Mouse (Mus musculus) lung, postnatal 0 days (tissue): Measurements from ENCODE around the gene Pgrmc2. TPM values are rescaled to one million over a fixed set of nuclear protein-coding genes. Genes with fewer than 3 reads are reported as not detected.

Source experiments
- ATAC-seq: fragments of 200-750 bp; cut with Nextera tagmentation; 2 replicates; pipeline ENCODE4 v1.8.0; 2017; ENCODE audit warnings: moderate library complexity
- DNase-seq: peaks from one replicate; pipeline ENCODE4 v3.0.0-alpha.2; 2016; ENCODE audit warnings: low spot score
- H3K27ac ChIP-seq: fragments of 300-500 bp; sonication (generic); 2 replicates; pipeline ENCODE4 v1.5.1; 2014; ENCODE audit warnings: antibody characterized with exemption, mild to moderate bottlenecking, low read length, mixed read lengths
- H3K27me3 ChIP-seq: fragments of 300-500 bp; sonication (generic); replicated peaks from 2 replicates; pipeline ENCODE4 v1.6.1; 2014; ENCODE audit warnings: low read length, mixed read lengths; ENCODE audit not compliant: insufficient read depth
- H3K36me3 ChIP-seq: fragments of 300-500 bp; sonication (generic); 2 replicates; pipeline ENCODE4 v1.6.1; 2014; ENCODE audit warnings: low read length, mixed read lengths; ENCODE audit not compliant: insufficient read depth
- H3K4me1 ChIP-seq: fragments of 300-500 bp; sonication (generic); 2 replicates; pipeline ENCODE4 v1.6.1; 2014; ENCODE audit warnings: antibody characterized with exemption, low read depth, low read length, mixed read lengths; ENCODE audit not compliant: insufficient read depth
- H3K4me2 ChIP-seq: fragments of 300-500 bp; sonication (generic); replicated peaks from 2 replicates; pipeline ENCODE4 v1.6.1; 2014; ENCODE audit warnings: low read depth, mild to moderate bottlenecking, low read length, moderate library complexity, mixed read lengths
- H3K4me3 ChIP-seq: fragments of 300-500 bp; sonication (generic); 2 replicates; pipeline ENCODE4 v1.5.1; 2014; ENCODE audit warnings: low read depth, low read length
- H3K9ac ChIP-seq: fragments of 300-500 bp; sonication (generic); replicated peaks from 2 replicates; pipeline ENCODE4 v1.6.1; 2014; ENCODE audit warnings: low read depth, mild to moderate bottlenecking
- H3K9me3 ChIP-seq: fragments of 300-500 bp; sonication (generic); 2 replicates; pipeline ENCODE4 v1.6.1; 2016; ENCODE audit warnings: low read length, mixed read lengths
- CTCF ChIP-seq: IDR thresholded peaks from 2 replicates; pipeline ENCODE4 v1.5.1; 2016; ENCODE audit warnings: antibody characterized with exemption, mild to moderate bottlenecking
- EP300 ChIP-seq: IDR thresholded peaks from 2 replicates; pipeline ENCODE4 v1.6.1; 2016; ENCODE audit warnings: antibody characterized with exemption, mild to moderate bottlenecking, control low read depth
- WGBS: fragments of 180-500 bp; shearing (Covaris S2); extraction: QIAGEN DNeasy Blood & Tissue Kit; methylation state at CpG from one replicate; pipeline ENCODE4 v1.1.7; 2014; 5-methylcytosine and 5-hydroxymethylcytosine counted together
- polyA plus RNA-seq: library from polyadenylated mRNA; unstranded; fragments of >200 nt; fragmentation: Nextera tagmentation; extraction: Ambion mirVana; gene quantifications from 2 replicates; pipeline ENCODE4 v1.2.1, GENCODE M21; 2015

Pgrmc2 gene
- polyA plus RNA-seq, 1 experiment from 2014 or later: 22.1 TPM

- 8% methylated on average over 6 of the region's 6 CpGs for WGBS
- Histone ChIP-seq H3K9ac (no peak overlapping the region), H3K36me3 (no peaks in the 10 kb centered on the region), H3K27me3 (no peaks in the 10 kb centered on the region), H3K4me1 (peaks cover 9% of the 10 kb centered on the region; the same call in 1 of the 2 replicates), H3K4me2 (peak overlapping the region; percentile 28; the same call in 1 of the 2 replicates), H3K4me3 (no peak overlapping the region), H3K27ac (no peak overlapping the region), H3K9me3 (no peaks in the 10 kb centered on the region)
- TF ChIP-seq CTCF (no peak), EP300 (no peak)
- peak; percentile 35 for ATAC-seq
- peak; percentile 33 for DNase-seq
Measured at GRCm38 (mm10) chr3:41108306-41108785, 25.5 kb upstream of the Pgrmc2 start.

GRCm38 (mm10) chr3:41107600-41108305, 24.9 kb upstream of the Pgrmc2 start:
- no peak overlapping the region for H3K4me3 ChIP-seq
- peaks cover 9% of the 10 kb centered on the region; the same call in 1 of the 2 replicates for H3K4me1 ChIP-seq
- no peaks in the 10 kb centered on the region for H3K9me3 ChIP-seq
- no peak overlapping the region for H3K27ac ChIP-seq
- peak; percentile 62 for ATAC-seq
- 20% methylated on average over 14 of the region's 14 CpGs for WGBS
- DNase-seq: peak; percentile 13
- H3K4me2 ChIP-seq: peak overlapping the region; percentile 28; the same call in 1 of the 2 replicates
- H3K36me3 ChIP-seq: no peaks in the 10 kb centered on the region
- H3K9ac ChIP-seq: no peak overlapping the region
- no peaks in the 10 kb centered on the region for H3K27me3 ChIP-seq
- TF ChIP-seq EP300 (no peak), CTCF (no peak)

GRCm38 (mm10) chr3:41101905-41102304, 19.1 kb upstream of the Pgrmc2 start:
- TF ChIP-seq CTCF: no peak
- no peak for TF ChIP-seq EP300
- no peak overlapping the region for H3K4me2 ChIP-seq
- no peak overlapping the region for H3K27ac ChIP-seq
- no peaks in the 10 kb centered on the region for H3K9me3 ChIP-seq
- no peaks in the 10 kb centered on the region for H3K36me3 ChIP-seq
- no peak overlapping the region for H3K9ac ChIP-seq
- H3K4me3 ChIP-seq: no peak overlapping the region
- H3K4me1 ChIP-seq: no peaks in the 10 kb centered on the region
- 60% methylated on average over 9 of the region's 9 CpGs for WGBS
- DNase-seq: no peak
- no peaks in the 10 kb centered on the region for H3K27me3 ChIP-seq
- no peak for ATAC-seq

GRCm38 (mm10) chr3:41100157-41100556, 17.3 kb upstream of the Pgrmc2 start:
- H3K4me2 ChIP-seq: no peak overlapping the region
- no peaks in the 10 kb centered on the region for H3K27me3 ChIP-seq
- TF ChIP-seq CTCF (no peak), EP300 (no peak)
- H3K27ac ChIP-seq: no peak overlapping the region
- no peak for ATAC-seq
- WGBS: 27% methylated on average over 2 of the region's 2 CpGs
- no peak overlapping the region for H3K9ac ChIP-seq
- H3K36me3 ChIP-seq: no peaks in the 10 kb centered on the region
- no peaks in the 10 kb centered on the region for H3K4me1 ChIP-seq
- H3K9me3 ChIP-seq: no peaks in the 10 kb centered on the region
- no peak overlapping the region for H3K4me3 ChIP-seq
- no peak for DNase-seq

- Histone ChIP-seq H3K4me2 (no peak overlapping the region), H3K4me3 (no peak overlapping the region), H3K9me3 (no peaks in the 10 kb centered on the region), H3K4me1 (no peaks in the 10 kb centered on the region), H3K27me3 (no peaks in the 10 kb centered on the region), H3K36me3 (no peaks in the 10 kb centered on the region), H3K27ac (no peak overlapping the region), H3K9ac (no peak overlapping the region)
- 69% methylated on average over 1 of the region's 1 CpGs for WGBS
- TF ChIP-seq EP300: no peak
- TF ChIP-seq CTCF: no peak
- ATAC-seq: no peak
- DNase-seq: no peak
Measured at GRCm38 (mm10) chr3:41099672-41100071, 16.8 kb upstream of the Pgrmc2 start.

- Histone ChIP-seq H3K9me3 (no peaks in the 10 kb centered on the region), H3K4me3 (no peak overlapping the region), H3K27me3 (no peaks in the 10 kb centered on the region), H3K9ac (no peak overlapping the region), H3K27ac (no peak overlapping the region), H3K4me1 (no peaks in the 10 kb centered on the region), H3K4me2 (no peak overlapping the region), H3K36me3 (no peaks in the 10 kb centered on the region)
- no peak for DNase-seq
- no peak for TF ChIP-seq EP300
- TF ChIP-seq CTCF: no peak
- 77% methylated on average over 2 of the region's 2 CpGs for WGBS
- ATAC-seq: no peak
Measured at GRCm38 (mm10) chr3:41093210-41093609, 10.4 kb upstream of the Pgrmc2 start.
